Mouse (Mus musculus) liver, embryonic 14.5 days (tissue): ENCODE measurements at regions not wholly inside any gene's neighbourhood (a gene's known extent, or its start where the extent isn't known, plus 50 kb on each side); places are given as distances from the start of the nearest gene placed in this dataset.

Experiments used
- CTCF ChIP-seq: IDR thresholded peaks from 2 replicates; pipeline ENCODE4 v1.5.1; 2016; ENCODE audit warnings: antibody characterized with exemption, low read depth, control low read depth
- EP300 ChIP-seq: IDR thresholded peaks from 2 replicates; pipeline ENCODE4 v1.6.1; 2016; ENCODE audit warnings: antibody characterized with exemption, low read depth

GRCm38 (mm10) chr10:9043507-9043906 lies 157.6 kb upstream of the Sash1 start:
- TF ChIP-seq EP300 (no peak), CTCF (no peak)
